Mouse (Mus musculus): ENCODE data around the gene Tff2.

- TF ChIP-seq EP300 (IDR thresholded peaks at IDR 0.05; ENCODE audit: low read depth) (no peak), CTCF (IDR thresholded peaks at IDR 0.05; ENCODE audit: low read depth) (no peak)
These were observed 45.3 kb downstream of the Tff2 start for GRCm38 (mm10) chr17:31098788-31099187.
